Mouse (Mus musculus): Measurements from ENCODE around the gene Slbp. TPM values are rescaled to one million over a fixed set of nuclear protein-coding genes. Genes with fewer than 3 reads are reported as not detected.
A peak's percentile ranks its signal among the peaks of the same experiment; 100 is the strongest.

Slbp gene
- total RNA-seq, 1 experiment, result 123 TPM

- H3K27ac ChIP-seq (ENCODE audit: insufficient read depth, low read depth, low read length, poor library complexity, severe bottlenecking), result peak within 1 kb of the TSS; percentile 51
- H3K9ac ChIP-seq (ENCODE audit: insufficient read depth, low read depth, low read length, poor library complexity, severe bottlenecking), result peak within 1 kb of the TSS; percentile 91
- no peaks in the 10 kb centered on the region for H3K9me3 ChIP-seq (ENCODE audit: control insufficient read depth, insufficient read depth, low read depth, low read length)
- TF ChIP-seq MAFK (IDR thresholded peaks at IDR 0.05; ENCODE audit: insufficient read depth, low read depth, low read length) (no peak), HCFC1 (IDR thresholded peaks at IDR 0.05; ENCODE audit: borderline replicate concordance, insufficient read depth, low read length) (peak; percentile 52; the same call in 1 of the 2 replicates)
- peak; percentile 93 for DNase-seq (ENCODE audit: low read depth, low spot score)
- no peaks in the 10 kb centered on the region for H3K36me3 ChIP-seq (ENCODE audit: control insufficient read depth, insufficient read depth, low read length, poor library complexity, severe bottlenecking)
- H3K4me1 ChIP-seq (ENCODE audit: control insufficient read depth in 2 of 2, insufficient read depth in 2 of 2, low read length in 2 of 2, poor library complexity in 1 of 2), result peaks cover 2 to 5% of the 10 kb centered on the region in 2 experiments; a peak in 3 of 4 replicates
- peak within 1 kb of the TSS; percentile 89 to 92 for H3K4me3 ChIP-seq (ENCODE audit: insufficient read depth in 1 of 2, low read depth in 1 of 2, low read length in 2 of 2, poor library complexity in 1 of 2, severe bottlenecking in 1 of 2)
- in situ Hi-C loops (cut with MboI; ENCODE audit: low sequenced_read_pairs in 2 of 2, unreplicated experiment in 2 of 2), result no loop called here
These were observed 22.9 kb downstream of the Slbp start, which contains the start of the genes Fam53a and Gm9903 for GRCm38 (mm10) chr5:33629301-33629987. Fam53a (minus strand) TSS chr5:33629635. Gm9903 (plus strand) TSS chr5:33629925.

GRCm38 (mm10) chr5:33628820-33629300 is 23.5 kb downstream of the Slbp start:
- Histone ChIP-seq H3K27ac (ENCODE audit: insufficient read depth, low read depth, low read length, poor library complexity, severe bottlenecking) (peak overlapping the region; percentile 51), H3K9me3 (ENCODE audit: control insufficient read depth, insufficient read depth, low read depth, low read length) (no peaks in the 10 kb centered on the region), H3K4me3 (ENCODE audit: insufficient read depth in 1 of 2, low read depth in 1 of 2, low read length in 2 of 2, poor library complexity in 1 of 2, severe bottlenecking in 1 of 2) (peak overlapping the region; percentile 89 to 92), H3K9ac (ENCODE audit: insufficient read depth, low read depth, low read length, poor library complexity, severe bottlenecking) (peak overlapping the region; percentile 91), H3K4me1 (ENCODE audit: control insufficient read depth in 2 of 2, insufficient read depth in 2 of 2, low read length in 2 of 2, poor library complexity in 1 of 2) (peaks cover 2 to 5% of the 10 kb centered on the region in 2 experiments; a peak in 3 of 4 replicates), H3K36me3 (ENCODE audit: control insufficient read depth, insufficient read depth, low read length, poor library complexity, severe bottlenecking) (no peaks in the 10 kb centered on the region)
- DNase-seq (ENCODE audit: low read depth, low spot score), result peak; percentile 36
- TF ChIP-seq ZNF384 (IDR thresholded peaks at IDR 0.05; ENCODE audit: low read depth, low read length) (no peak), ZC3H11A (IDR thresholded peaks at IDR 0.05; ENCODE audit: borderline replicate concordance, low read depth, low read length) (no peak), MAFK (IDR thresholded peaks at IDR 0.05; ENCODE audit: insufficient read depth, low read depth, low read length) (no peak), CHD2 (IDR thresholded peaks at IDR 0.05; ENCODE audit: low read depth, low read length) (no peak), HCFC1 (IDR thresholded peaks at IDR 0.05; ENCODE audit: borderline replicate concordance, insufficient read depth, low read length) (no peak)
- in situ Hi-C loops (cut with MboI; ENCODE audit: low sequenced_read_pairs in 2 of 2, unreplicated experiment in 2 of 2), result no loop called here

GRCm38 (mm10) chr5:33627968-33628367 is 24.4 kb downstream of the Slbp start:
- DNase-seq (ENCODE audit: low read depth, low spot score), result no peak
- Histone ChIP-seq H3K9me3 (ENCODE audit: control insufficient read depth, insufficient read depth, low read depth, low read length) (no peaks in the 10 kb centered on the region), H3K4me1 (ENCODE audit: control insufficient read depth in 2 of 2, insufficient read depth in 2 of 2, low read length in 2 of 2, poor library complexity in 1 of 2) (peaks cover 2 to 5% of the 10 kb centered on the region in 2 experiments; a peak in 3 of 4 replicates), H3K36me3 (ENCODE audit: control insufficient read depth, insufficient read depth, low read length, poor library complexity, severe bottlenecking) (0 out of 2 replicates have a peak, but pooled peaks cover 4% of the 10 kb centered on the region), H3K4me3 (ENCODE audit: insufficient read depth in 1 of 2, low read depth in 1 of 2, low read length in 2 of 2, poor library complexity in 1 of 2, severe bottlenecking in 1 of 2) (peak overlapping the region; percentile 22 to 92; a peak in 3 of 4 replicates), H3K9ac (ENCODE audit: insufficient read depth, low read depth, low read length, poor library complexity, severe bottlenecking) (no peak overlapping the region), H3K27ac (ENCODE audit: insufficient read depth, low read depth, low read length, poor library complexity, severe bottlenecking) (no peak overlapping the region)
- TF ChIP-seq ZNF384 (IDR thresholded peaks at IDR 0.05; ENCODE audit: low read depth, low read length), result no peak
- TF ChIP-seq CHD2 (IDR thresholded peaks at IDR 0.05; ENCODE audit: low read depth, low read length), result no peak
- TF ChIP-seq MAFK (IDR thresholded peaks at IDR 0.05; ENCODE audit: insufficient read depth, low read depth, low read length), result no peak
- no peak for TF ChIP-seq HCFC1 (IDR thresholded peaks at IDR 0.05; ENCODE audit: borderline replicate concordance, insufficient read depth, low read length)
- in situ Hi-C loops (cut with MboI; ENCODE audit: low sequenced_read_pairs in 2 of 2, unreplicated experiment in 2 of 2), result no loop called here

- Histone ChIP-seq H3K9ac (ENCODE audit: insufficient read depth, low read depth, low read length, poor library complexity, severe bottlenecking) (no peak overlapping the region), H3K27ac (ENCODE audit: insufficient read depth, low read depth, low read length, poor library complexity, severe bottlenecking) (no peak overlapping the region), H3K4me1 (ENCODE audit: control insufficient read depth in 2 of 2, insufficient read depth in 2 of 2, low read length in 2 of 2, poor library complexity in 1 of 2) (peaks cover 0 to 5% of the 10 kb centered on the region in 2 experiments; a peak in 2 of 4 replicates), H3K4me3 (ENCODE audit: insufficient read depth in 1 of 2, low read depth in 1 of 2, low read length in 2 of 2, poor library complexity in 1 of 2, severe bottlenecking in 1 of 2) (no peak overlapping the region), H3K36me3 (ENCODE audit: control insufficient read depth, insufficient read depth, low read length, poor library complexity, severe bottlenecking) (0 out of 2 replicates have a peak, but pooled peaks cover 4% of the 10 kb centered on the region), H3K9me3 (ENCODE audit: control insufficient read depth, insufficient read depth, low read depth, low read length) (no peaks in the 10 kb centered on the region)
- no peak for TF ChIP-seq MAFK (IDR thresholded peaks at IDR 0.05; ENCODE audit: insufficient read depth, low read depth, low read length)
- TF ChIP-seq ZC3H11A (IDR thresholded peaks at IDR 0.05; ENCODE audit: borderline replicate concordance, low read depth, low read length), result no peak
- TF ChIP-seq ZNF384 (IDR thresholded peaks at IDR 0.05; ENCODE audit: low read depth, low read length), result no peak
- no peak for TF ChIP-seq HCFC1 (IDR thresholded peaks at IDR 0.05; ENCODE audit: borderline replicate concordance, insufficient read depth, low read length)
- no peak for TF ChIP-seq CHD2 (IDR thresholded peaks at IDR 0.05; ENCODE audit: low read depth, low read length)
- in situ Hi-C loops (cut with MboI; ENCODE audit: low sequenced_read_pairs in 2 of 2, unreplicated experiment in 2 of 2), result no loop called here
- no peak for DNase-seq (ENCODE audit: low read depth, low spot score)
These were observed 28.6 kb downstream of the Slbp start for GRCm38 (mm10) chr5:33623766-33624165.

All from ES-E14 (cell line).